Mouse (Mus musculus) intestine, embryonic 15.5 days (tissue): ENCODE data around the gene Vmn1r139. TPM values are rescaled to one million over a fixed set of nuclear protein-coding genes. Genes with fewer than 3 reads are reported as not detected.
"Not testable (repeated sequence)": the region's sequence is repeated elsewhere in the genome, so short reads cannot be mapped to it uniquely, and the experiment has no call there.

ENCODE experiments used
- ATAC-seq: fragments of 200-750 bp; cut with Nextera tagmentation; 2 replicates; pipeline ENCODE4 v1.8.0; 2017; ENCODE audit warnings: moderate TSS enrichment, moderate library complexity
- H3K27ac ChIP-seq: fragments of 300-500 bp; sonication (generic); 2 replicates; pipeline ENCODE4 v1.5.1; 2015; ENCODE audit warnings: mild to moderate bottlenecking, inconsistent platforms
- H3K27me3 ChIP-seq: fragments of 300-500 bp; sonication (generic); replicated peaks from 2 replicates; pipeline ENCODE4 v1.6.1; 2015; ENCODE audit warnings: inconsistent platforms
- H3K36me3 ChIP-seq: fragments of 300-500 bp; sonication (generic); 2 replicates; pipeline ENCODE4 v1.6.1; 2015; ENCODE audit warnings: inconsistent platforms
- H3K4me1 ChIP-seq: fragments of 300-500 bp; sonication (generic); replicated peaks from 2 replicates; pipeline ENCODE4 v1.6.1; 2015; ENCODE audit warnings: inconsistent platforms
- H3K4me2 ChIP-seq: fragments of 300-500 bp; sonication (generic); replicated peaks from 2 replicates; pipeline ENCODE4 v1.6.1; 2015; ENCODE audit warnings: mild to moderate bottlenecking, inconsistent platforms
- H3K4me3 ChIP-seq: fragments of 300-500 bp; sonication (generic); replicated peaks from 2 replicates; pipeline ENCODE4 v1.5.1; 2015; ENCODE audit warnings: inconsistent platforms
- H3K9ac ChIP-seq: fragments of 300-500 bp; sonication (generic); 2 replicates; pipeline ENCODE4 v1.6.1; 2015; ENCODE audit warnings: inconsistent platforms
- H3K9me3 ChIP-seq: fragments of 300-500 bp; sonication (generic); 2 replicates; pipeline ENCODE4 v1.6.1; 2016; ENCODE audit warnings: inconsistent platforms
- WGBS: fragments of 180-500 bp; shearing (Covaris S2); methylation state at CpG from one replicate; pipeline ENCODE4 v1.1.7; 2015; 5-methylcytosine and 5-hydroxymethylcytosine counted together
- polyA plus RNA-seq: library from polyadenylated mRNA; unstranded; fragments of >200 nt; fragmentation: Nextera tagmentation; extraction: Ambion mirVana; gene quantifications from 2 replicates; pipeline ENCODE4 v1.2.1, GENCODE M21; 2015

The Vmn1r139 gene
- polyA plus RNA-seq, result not detected in 2 replicates

- H3K27ac ChIP-seq, H3K4me1 ChIP-seq, H3K9me3 ChIP-seq, H3K4me3 ChIP-seq, H3K4me2 ChIP-seq, H3K9ac ChIP-seq, H3K27me3 ChIP-seq, ATAC-seq, H3K36me3 ChIP-seq: not testable (repeated sequence)
- no CpG with 5 or more reads among the region's 7 CpGs for WGBS
These were observed at the start of gene Vmn1r139 for GRCm38 (mm10) chr7:22068757-22069156. TSS of gene Vmn1r139 (plus strand) at chr7:22069057.

GRCm38 (mm10) chr7:22028797-22029196 is 40.1 kb upstream of the Vmn1r139 start, which contains the start of gene Vmn1r138:
TSS of gene Vmn1r138 (minus strand) at chr7:22028897.
- not testable (repeated sequence) for H3K4me1 ChIP-seq, H3K36me3 ChIP-seq, H3K9ac ChIP-seq, H3K27ac ChIP-seq, H3K4me3 ChIP-seq, H3K27me3 ChIP-seq, H3K4me2 ChIP-seq, H3K9me3 ChIP-seq, ATAC-seq
- no CpG with 5 or more reads among the region's 2 CpGs for WGBS

- not testable (repeated sequence) for H3K36me3 ChIP-seq, H3K9ac ChIP-seq, H3K4me3 ChIP-seq, H3K27ac ChIP-seq, H3K27me3 ChIP-seq, ATAC-seq, H3K9me3 ChIP-seq, H3K4me2 ChIP-seq, H3K4me1 ChIP-seq
- no CpG with 5 or more reads among the region's 1 CpGs for WGBS
These were observed 12.7 kb upstream of the Vmn1r139 start, which contains the start of gene Gm6176 for GRCm38 (mm10) chr7:22056205-22056604. TSS of gene Gm6176 (minus strand) at chr7:22056305.

GRCm38 (mm10) chr7:22118145-22118544 is 49.3 kb downstream of the Vmn1r139 start, which contains the start of gene Gm16451:
TSS of gene Gm16451 (minus strand) at chr7:22118245.
- not testable (repeated sequence) for H3K27ac ChIP-seq, H3K9me3 ChIP-seq, H3K4me1 ChIP-seq, H3K36me3 ChIP-seq, H3K9ac ChIP-seq, H3K27me3 ChIP-seq, ATAC-seq, H3K4me3 ChIP-seq, H3K4me2 ChIP-seq
- no CpG with 5 or more reads among the region's 2 CpGs for WGBS

GRCm38 (mm10) chr7:22134641-22135040 is 65.8 kb downstream of the Vmn1r139 start, which contains the start of gene Gm10666:
TSS of gene Gm10666 (minus strand) at chr7:22134741.
- H3K27me3 ChIP-seq, H3K27ac ChIP-seq, ATAC-seq, H3K9me3 ChIP-seq, H3K9ac ChIP-seq, H3K36me3 ChIP-seq, H3K4me2 ChIP-seq, H3K4me3 ChIP-seq, H3K4me1 ChIP-seq: not testable (repeated sequence)
- WGBS, result no CpG with 5 or more reads among the region's 5 CpGs

Other genes starting within 250 kb of the Vmn1r139 start
- gene Vmn1r135, start 236.7 kb upstream of the Vmn1r139 start, polyA plus RNA-seq, result not detected in 2 replicates
- gene Gm5725, start 224.8 kb upstream of the Vmn1r139 start, polyA plus RNA-seq, result not detected in 2 replicates
- gene Gm5891, start 147.8 kb upstream of the Vmn1r139 start, polyA plus RNA-seq, result not detected in 2 replicates
- gene Vmn1r137, start 74.5 kb upstream of the Vmn1r139 start, polyA plus RNA-seq, result not detected in 2 replicates
- gene Vmn1r138, start 40.2 kb upstream of the Vmn1r139 start, polyA plus RNA-seq, result not detected in 2 replicates
- not detected in 2 replicates for gene Gm6176, start 12.8 kb upstream of the Vmn1r139 start, polyA plus RNA-seq
- not detected in 2 replicates for gene Gm16451, start 49.2 kb downstream of the Vmn1r139 start, polyA plus RNA-seq
- not detected in 2 replicates for gene Gm10666, start 65.7 kb downstream of the Vmn1r139 start, polyA plus RNA-seq
- gene Vmn1r142, start 95.0 kb downstream of the Vmn1r139 start, polyA plus RNA-seq, result not detected in 2 replicates
- gene Vmn1r143, start 120.3 kb downstream of the Vmn1r139 start, polyA plus RNA-seq, result not detected in 2 replicates
- not detected in 2 replicates for gene Gm8653, start 132.2 kb downstream of the Vmn1r139 start, polyA plus RNA-seq
- not detected in 2 replicates for gene Gm8453, start 160.4 kb downstream of the Vmn1r139 start, polyA plus RNA-seq